In genomic region chr1:36071176-36071575, GRCm38 (mm10) we compare ENCODE assay signal across 8 mouse cellular contexts. TPM values are rescaled to one million over a fixed set of nuclear protein-coding genes. Genes with fewer than 3 reads are reported as not detected.
DNase-seq lines count a peak whose midpoint lies in the region; ATAC-seq lines count a peak whose summit lies in the region.

No protein-coding gene starts in this region.

- intact Hi-C loops in left cerebral cortex, postnatal 36 days (cut with DNase I): loop anchor here (1.0 kb wide), 1 partner anchor 63 kb away; no protein-coding TSS in a partner anchor

- ATAC-seq in limb, embryonic 12.5 days (ENCODE audit: insufficient number of reproducible peaks, insufficient read depth, low FRiP score, low TSS enrichment, low read depth): no peak
- ATAC-seq in embryonic facial prominence, embryonic 14.5 days (ENCODE audit: low read depth): no peak
- ATAC-seq in intestine, embryonic 15.5 days: 0 out of 2 replicates have a peak, but pooled peaks have one; percentile 6
- no peak for ATAC-seq in neural tube, embryonic 13.5 days (ENCODE audit: low read depth)

- 52% methylated on average over 7 of the region's 7 CpGs for WGBS in limb, embryonic 12.5 days
- WGBS in limb, embryonic 10.5 days: 92% methylated on average over 7 of the region's 7 CpGs
- WGBS in embryonic facial prominence, embryonic 14.5 days: 56% methylated on average over 7 of the region's 7 CpGs
- WGBS in intestine, embryonic 15.5 days: 44% methylated on average over 7 of the region's 7 CpGs
- WGBS in neural tube, embryonic 13.5 days: 74% methylated on average over 7 of the region's 7 CpGs

- peak overlapping the region; percentile 73; the same call in 1 of the 2 replicates for H3K4me3 ChIP-seq in limb, embryonic 12.5 days (replicated peaks)
- H3K4me3 ChIP-seq in limb, embryonic 10.5 days: no peak overlapping the region
- peak overlapping the region; percentile 89 for H3K4me3 ChIP-seq in embryonic facial prominence, embryonic 14.5 days (ENCODE audit: low read depth, low read length)
- H3K4me3 ChIP-seq in intestine, embryonic 15.5 days (replicated peaks): peak overlapping the region; percentile 70
- H3K4me3 ChIP-seq in neural tube, embryonic 13.5 days: peak overlapping the region; percentile 91

- no peak overlapping the region for H3K9ac ChIP-seq in limb, embryonic 12.5 days (replicated peaks)
- H3K9ac ChIP-seq in embryonic facial prominence, embryonic 14.5 days (ENCODE audit: low read depth, low read length): no peak overlapping the region
- no peak overlapping the region for H3K9ac ChIP-seq in intestine, embryonic 15.5 days
- H3K9ac ChIP-seq in neural tube, embryonic 13.5 days: peak overlapping the region; percentile 92

- H3K9me3 ChIP-seq in limb, embryonic 12.5 days: no peaks in the 10 kb centered on the region
- H3K9me3 ChIP-seq in limb, embryonic 10.5 days (replicated peaks): no peaks in the 10 kb centered on the region
- no peaks in the 10 kb centered on the region for H3K9me3 ChIP-seq in embryonic facial prominence, embryonic 14.5 days (ENCODE audit: control insufficient read depth, low read length)
- H3K9me3 ChIP-seq in intestine, embryonic 15.5 days: no peaks in the 10 kb centered on the region
- no peaks in the 10 kb centered on the region for H3K9me3 ChIP-seq in neural tube, embryonic 13.5 days

- peaks cover 18% of the 10 kb centered on the region for H3K27me3 ChIP-seq in limb, embryonic 12.5 days
- peaks cover 26% of the 10 kb centered on the region for H3K27me3 ChIP-seq in limb, embryonic 10.5 days (ENCODE audit: low read depth, poor library complexity, severe bottlenecking)
- H3K27me3 ChIP-seq in embryonic facial prominence, embryonic 14.5 days (replicated peaks; ENCODE audit: control insufficient read depth, insufficient read depth, low read length): no peaks in the 10 kb centered on the region
- H3K27me3 ChIP-seq in intestine, embryonic 15.5 days (replicated peaks): no peaks in the 10 kb centered on the region
- no peaks in the 10 kb centered on the region for H3K27me3 ChIP-seq in neural tube, embryonic 13.5 days

- peak overlapping the region; percentile 97 for H3K4me2 ChIP-seq in limb, embryonic 12.5 days
- peak overlapping the region; percentile 97 for H3K4me2 ChIP-seq in embryonic facial prominence, embryonic 14.5 days (ENCODE audit: low read depth, low read length)
- H3K4me2 ChIP-seq in intestine, embryonic 15.5 days (replicated peaks): peak overlapping the region; percentile 90
- peak overlapping the region; percentile 98 for H3K4me2 ChIP-seq in neural tube, embryonic 13.5 days

- H3K4me1 ChIP-seq in limb, embryonic 12.5 days (replicated peaks): peaks cover 52% of the 10 kb centered on the region
- peaks cover 55% of the 10 kb centered on the region for H3K4me1 ChIP-seq in limb, embryonic 10.5 days
- peaks cover 42% of the 10 kb centered on the region for H3K4me1 ChIP-seq in embryonic facial prominence, embryonic 14.5 days (ENCODE audit: control insufficient read depth, insufficient read depth, low read length)
- H3K4me1 ChIP-seq in intestine, embryonic 15.5 days (replicated peaks): peaks cover 58% of the 10 kb centered on the region
- peaks cover 76% of the 10 kb centered on the region for H3K4me1 ChIP-seq in neural tube, embryonic 13.5 days (replicated peaks)

- H3K27ac ChIP-seq in limb, embryonic 12.5 days: no peak overlapping the region
- no peak overlapping the region for H3K27ac ChIP-seq in limb, embryonic 10.5 days
- no peak overlapping the region for H3K27ac ChIP-seq in embryonic facial prominence, embryonic 14.5 days (replicated peaks; ENCODE audit: low read depth, low read length)
- H3K27ac ChIP-seq in intestine, embryonic 15.5 days: peak overlapping the region; percentile 25; the same call in 1 of the 2 replicates
- no peak overlapping the region for H3K27ac ChIP-seq in neural tube, embryonic 13.5 days (replicated peaks)

- DNase-seq in limb, embryonic 10.5 days (ENCODE audit: low spot score): no peak
- no peak for DNase-seq in embryonic facial prominence, embryonic 14.5 days (ENCODE audit: low spot score)
- no peak for DNase-seq in Muller cell, postnatal 12 days (ENCODE audit: inconsistent ontology term)
- no peak for DNase-seq in left cerebral cortex, postnatal 36 days (ENCODE audit: low spot score in 2 of 2)
- no peak for DNase-seq in right cerebral cortex, postnatal 14 days

- H3K36me3 ChIP-seq in limb, embryonic 12.5 days: peaks cover 26% of the 10 kb centered on the region
- H3K36me3 ChIP-seq in limb, embryonic 10.5 days: peaks cover 11% of the 10 kb centered on the region; the same call in 1 of the 2 replicates
- 0 out of 2 replicates have a peak, but pooled peaks cover 11% of the 10 kb centered on the region for H3K36me3 ChIP-seq in embryonic facial prominence, embryonic 14.5 days (ENCODE audit: control insufficient read depth, insufficient read depth, low read length)
- no peaks in the 10 kb centered on the region for H3K36me3 ChIP-seq in intestine, embryonic 15.5 days
- H3K36me3 ChIP-seq in neural tube, embryonic 13.5 days: peaks cover 4% of the 10 kb centered on the region; the same call in 1 of the 2 replicates

RNA-seq across cellular contexts. Expression of gene Hs6st1, which starts 3.0 kb away (rescaled TPM):
- polyA plus RNA-seq in limb, embryonic 12.5 days (2016; fragmentation: Nextera tagmentation; extraction: Ambion mirVana): 4.9 and 12.0 TPM in 2 replicates
- polyA plus RNA-seq in limb, embryonic 10.5 days (2016; fragmentation: Nextera tagmentation; extraction: Ambion mirVana): 3.0 and 3.6 TPM in 2 replicates
- 10.1 and 11.5 TPM in 2 replicates for polyA plus RNA-seq in embryonic facial prominence, embryonic 14.5 days (2014; fragmentation: Nextera tagmentation; extraction: Ambion mirVana)
- 10.6 TPM in 2 replicates for polyA plus RNA-seq in intestine, embryonic 15.5 days (2015; fragmentation: Nextera tagmentation; extraction: Ambion mirVana)
- 12.0 and 16.9 TPM in 2 replicates for polyA plus RNA-seq in neural tube, embryonic 13.5 days (2015; fragmentation: Nextera tagmentation; extraction: Ambion mirVana)
- 10 to 100 TPM; 56.1 to 58.6 TPM for total RNA-seq in left cerebral cortex, postnatal 36 days (2021)
